Mouse (Mus musculus) CD4-positive, CD25-positive, alpha-beta regulatory T cell, adult 2 months (primary cell): ENCODE results near the gene Ppara.

Source experiments
- DNase-seq: peaks from one replicate; pipeline ENCODE4 v3.0.0-alpha.2; 2012; ENCODE audit warnings: low read depth, low spot score

The Ppara gene

GRCm38 (mm10) chr15:85851656-85852392 lies 117.0 kb downstream of the Ppara start:
- peak; percentile 23 for DNase-seq
